Mouse (Mus musculus) heart, embryonic 14.5 days (tissue): ENCODE measurements around the gene Zdhhc7. TPM values are rescaled to one million over a fixed set of nuclear protein-coding genes. Genes with fewer than 3 reads are reported as not detected.
A peak's percentile ranks its signal among the peaks of the same experiment; 100 is the strongest.

Experiments used
- ATAC-seq: fragments of 200-750 bp; cut with Nextera tagmentation; 2 replicates; pipeline ENCODE4 v1.8.0; 2017; ENCODE audit warnings: low read depth, moderate TSS enrichment; ENCODE audit not compliant: insufficient number of reproducible peaks, insufficient read depth, low FRiP score
- H3K27ac ChIP-seq, 2 experiments: fragments of 200-500 bp in 1 of 2; fragments of 300-500 bp in 1 of 2; sonication (generic) in 1 of 2; replicated peaks in 1 of 2; 2 replicates each; pipeline ENCODE4 v1.5.1; 2012 to 2014; ENCODE audit warnings: low read depth in 2 of 2, low read length in 2 of 2, control low read depth in 1 of 2, mild to moderate bottlenecking in 1 of 2, mixed read lengths in 1 of 2; ENCODE audit not compliant: control insufficient read depth in 1 of 2, insufficient read depth in 1 of 2
- H3K27me3 ChIP-seq: fragments of 300-500 bp; sonication (generic); 2 replicates; pipeline ENCODE4 v1.6.1; 2014; ENCODE audit warnings: mild to moderate bottlenecking, low read length, control low read depth; ENCODE audit not compliant: control insufficient read depth, insufficient read depth
- H3K36me3 ChIP-seq: fragments of 300-500 bp; sonication (generic); 2 replicates; pipeline ENCODE4 v1.6.1; 2014; ENCODE audit warnings: mild to moderate bottlenecking, control low read depth, low read length, mixed read lengths; ENCODE audit not compliant: control insufficient read depth, insufficient read depth
- H3K4me1 ChIP-seq, 2 experiments: fragments of 200-500 bp in 1 of 2; fragments of 300-500 bp in 1 of 2; sonication (generic) in 1 of 2; 2 replicates each; pipeline ENCODE4 v1.6.1; 2012 to 2014; ENCODE audit warnings: low read length in 2 of 2, control low read depth in 1 of 2, mixed read lengths in 1 of 2; ENCODE audit not compliant: control insufficient read depth in 2 of 2, insufficient read depth in 2 of 2
- H3K4me2 ChIP-seq: fragments of 300-500 bp; sonication (generic); 2 replicates; pipeline ENCODE4 v1.6.1; 2014; ENCODE audit warnings: mild to moderate bottlenecking, low read length
- H3K4me3 ChIP-seq, 2 experiments: fragments of 200-500 bp in 1 of 2; fragments of 300-500 bp in 1 of 2; sonication (generic) in 1 of 2; 2 replicates each; pipeline ENCODE4 v1.5.1; 2012 to 2014; ENCODE audit warnings: low read length in 2 of 2, mild to moderate bottlenecking in 2 of 2, control low read depth in 1 of 2, low read depth in 1 of 2, moderate library complexity in 1 of 2; ENCODE audit not compliant: control insufficient read depth in 1 of 2, insufficient read depth in 1 of 2
- H3K9ac ChIP-seq: fragments of 300-500 bp; sonication (generic); 2 replicates; pipeline ENCODE4 v1.6.1; 2014; ENCODE audit warnings: mild to moderate bottlenecking, low read length
- H3K9me3 ChIP-seq: fragments of 300-500 bp; sonication (generic); 2 replicates; pipeline ENCODE4 v1.6.1; 2016; ENCODE audit warnings: low read length, control low read depth; ENCODE audit not compliant: control insufficient read depth
- WGBS: fragments of 180-500 bp; shearing (Covaris S2); extraction: QIAGEN DNeasy Blood & Tissue Kit; methylation state at CpG from one replicate; pipeline ENCODE4 v1.1.7; 2014; 5-methylcytosine and 5-hydroxymethylcytosine counted together
- polyA plus RNA-seq: library from polyadenylated mRNA; unstranded; fragments of >200 nt; fragmentation: Nextera tagmentation; extraction: Ambion mirVana; gene quantifications from 2 replicates; pipeline ENCODE4 v1.2.1, GENCODE M21; 2014

Gene Zdhhc7
- polyA plus RNA-seq, 1 experiment from 2014 or later = 29.7 TPM

- Histone ChIP-seq H3K4me1 (peaks cover 29 to 46% of the 10 kb centered on the region in 2 experiments), H3K36me3 (no peaks in the 10 kb centered on the region), H3K9ac (no peak overlapping the region), H3K9me3 (no peaks in the 10 kb centered on the region), H3K4me2 (no peak overlapping the region; the same call in 1 of the 2 replicates), H3K4me3 (no peak overlapping the region), H3K27me3 (peaks cover 16% of the 10 kb centered on the region), H3K27ac (no peak overlapping the region)
- WGBS = 23% methylated on average over 15 of the region's 15 CpGs
- ATAC-seq = peak; percentile 12; the same call in 1 of the 2 replicates
Measured at GRCm38 (mm10) chr8:120037199-120037598, 64.1 kb downstream of the Zdhhc7 start.

- Histone ChIP-seq H3K9ac (no peak overlapping the region), H3K9me3 (no peaks in the 10 kb centered on the region), H3K36me3 (no peaks in the 10 kb centered on the region), H3K4me3 (no peak overlapping the region), H3K4me1 (peaks cover 29 to 46% of the 10 kb centered on the region in 2 experiments), H3K4me2 (no peak overlapping the region), H3K27me3 (peaks cover 16% of the 10 kb centered on the region), H3K27ac (peak overlapping the region in 1 of 2 experiments; percentile 14; a peak in 2 of 4 replicates)
- no peak for ATAC-seq
- 77% methylated on average over 4 of the region's 4 CpGs for WGBS
Measured at GRCm38 (mm10) chr8:120036578-120036977, 64.7 kb downstream of the Zdhhc7 start.

- Histone ChIP-seq H3K36me3 (no peaks in the 10 kb centered on the region), H3K4me3 (no peak overlapping the region), H3K9me3 (no peaks in the 10 kb centered on the region), H3K27ac (peak overlapping the region in 1 of 2 experiments; percentile 14; a peak in 2 of 4 replicates), H3K4me1 (peaks cover 29 to 41% of the 10 kb centered on the region in 2 experiments), H3K4me2 (no peak overlapping the region), H3K9ac (peak overlapping the region; percentile 12; the same call in 1 of the 2 replicates), H3K27me3 (peaks cover 16% of the 10 kb centered on the region)
- 14% methylated on average over 9 of the region's 9 CpGs for WGBS
- ATAC-seq = no peak
Measured at GRCm38 (mm10) chr8:120036111-120036510, 65.2 kb downstream of the Zdhhc7 start.

- ATAC-seq = no peak
- WGBS = 66% methylated on average over 6 of the region's 6 CpGs
- no peaks in the 10 kb centered on the region for H3K9me3 ChIP-seq
- no peak overlapping the region for H3K4me2 ChIP-seq
- H3K4me1 ChIP-seq = peaks cover 21 to 25% of the 10 kb centered on the region in 2 experiments
- H3K4me3 ChIP-seq = no peak overlapping the region
- H3K27ac ChIP-seq = no peak overlapping the region
- no peak overlapping the region for H3K9ac ChIP-seq
- peaks cover 16% of the 10 kb centered on the region for H3K27me3 ChIP-seq
- no peaks in the 10 kb centered on the region for H3K36me3 ChIP-seq
Measured at GRCm38 (mm10) chr8:120034471-120034870, 66.8 kb downstream of the Zdhhc7 start.

GRCm38 (mm10) chr8:120032549-120033208 is 68.6 kb downstream of the Zdhhc7 start:
- Histone ChIP-seq H3K9me3 (no peaks in the 10 kb centered on the region), H3K27me3 (no peaks in the 10 kb centered on the region), H3K36me3 (no peaks in the 10 kb centered on the region), H3K4me1 (peaks cover 19 to 20% of the 10 kb centered on the region in 2 experiments), H3K4me2 (no peak overlapping the region), H3K9ac (no peak overlapping the region), H3K4me3 (no peak overlapping the region), H3K27ac (no peak overlapping the region)
- 89% methylated on average over 5 of the region's 5 CpGs for WGBS
- ATAC-seq = no peak

Other genes starting within 250 kb of the Zdhhc7 start
- 8.8 and 10.6 TPM in 2 replicates for gene Klhl36, start 239.2 kb downstream of the Zdhhc7 start, polyA plus RNA-seq
- gene Usp10, start 191.1 kb downstream of the Zdhhc7 start, polyA plus RNA-seq = 66.9 and 68.0 TPM in 2 replicates
- not detected in 2 replicates for gene Gm20388, start 190.6 kb downstream of the Zdhhc7 start, polyA plus RNA-seq
- gene Crispld2, start 109.0 kb downstream of the Zdhhc7 start, polyA plus RNA-seq = 1.2 and 1.8 TPM in 2 replicates
- gene 6430548M08Rik, start 12.7 kb upstream of the Zdhhc7 start, polyA plus RNA-seq = 9.2 and 11.3 TPM in 2 replicates
- gene Fam92b, start 76.0 kb upstream of the Zdhhc7 start, polyA plus RNA-seq = not detected in 2 replicates
- gene Gse1, start 127.0 kb upstream of the Zdhhc7 start, polyA plus RNA-seq = 12.0 and 12.2 TPM in 2 replicates